Mouse (Mus musculus) gastrocnemius, postnatal 4 days (tissue): ENCODE data around the gene Pnpt1. TPM values are rescaled to one million over a fixed set of nuclear protein-coding genes. Genes with fewer than 3 reads are reported as not detected.

Experiments used
- total RNA-seq, 2 experiments: library from RNA; stranded (reverse); gene quantifications; 2 replicates each; pipeline ENCODE4 v1.2.3; 2021

The Pnpt1 gene
- total RNA-seq, 2 experiments from 2014 or later, result 17.2 to 20.0 TPM

Other genes with a start within 250 kb of the Pnpt1 start
- gene Ppp4r3b, start 42.1 kb downstream of the Pnpt1 start, total RNA-seq, result 10 to 100 TPM; 40.5 to 42.3 TPM
- 10 to 100 TPM; 21.9 to 27.0 TPM for gene Cfap36, start 116.7 kb downstream of the Pnpt1 start, total RNA-seq
- 10 to 100 TPM; 24.4 to 26.9 TPM for gene Ccdc88a, start 242.9 kb downstream of the Pnpt1 start, total RNA-seq